ENCODE assay signal across 16 mouse cellular contexts in the genomic region with DNA sequence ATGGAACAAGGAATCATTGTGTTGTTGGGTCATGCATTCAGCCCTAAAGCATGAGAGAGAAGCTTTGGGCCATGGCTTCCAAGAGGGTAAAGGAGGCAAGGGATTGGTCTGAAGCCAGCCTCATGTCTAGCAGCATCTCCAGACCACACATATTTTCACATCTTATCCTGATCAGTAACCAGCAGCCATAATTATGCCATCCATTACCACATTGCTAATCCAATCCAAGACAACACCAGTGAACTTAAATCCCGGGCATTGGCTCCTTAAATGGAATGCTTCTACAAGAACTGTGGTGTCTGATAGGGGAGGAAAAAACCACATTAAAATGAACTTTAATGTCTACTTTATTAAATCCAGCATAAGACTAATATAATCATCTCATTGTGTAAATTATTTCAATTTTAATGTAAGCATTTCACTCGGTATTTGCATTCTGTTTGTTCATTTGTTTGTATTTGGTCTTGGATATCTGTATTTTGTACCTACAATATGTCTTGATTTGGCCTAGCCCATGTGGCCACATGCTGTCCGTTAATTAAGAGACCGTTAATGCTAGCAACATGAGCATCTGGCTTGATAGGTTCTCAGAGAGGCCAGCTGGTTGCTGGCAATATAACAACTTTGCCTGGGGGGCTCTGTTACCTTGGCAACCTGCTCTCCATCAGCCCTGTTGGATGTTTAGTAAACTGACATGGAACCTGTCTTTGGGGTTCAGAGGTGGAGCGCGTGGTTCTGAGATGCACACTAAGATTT. TPM values are rescaled to one million over a fixed set of nuclear protein-coding genes. Genes with fewer than 3 reads are reported as not detected.
DNase-seq lines count a peak whose midpoint lies in the region; ATAC-seq lines count a peak whose summit lies in the region.
"Had no signal": no experiment of that assay in that cellular context is flagged by ENCODE, and none has a peak within 500 bp of the region (broad histone marks: within the 10 kb centered on the region; RNA-seq: fewer than 3 reads in every experiment).

No protein-coding gene starts in this region.

- WGBS in midbrain, embryonic 14.5 days: 64% methylated on average over 6 of the region's 6 CpGs
- WGBS in midbrain, embryonic 16.5 days: 71% methylated on average over 6 of the region's 6 CpGs
- 85% methylated on average over 6 of the region's 6 CpGs for WGBS in hindbrain, embryonic 11.5 days
- 48% methylated on average over 6 of the region's 6 CpGs for WGBS in neural tube, embryonic 13.5 days

- H3K27me3 ChIP-seq in midbrain, embryonic 14.5 days (ENCODE audit: control insufficient read depth, insufficient read depth, low read length): no peaks in the 10 kb centered on the region
- no peaks in the 10 kb centered on the region for H3K27me3 ChIP-seq in midbrain, embryonic 16.5 days (ENCODE audit: control insufficient read depth, insufficient read depth, low read depth, low read length)
- no peaks in the 10 kb centered on the region for H3K27me3 ChIP-seq in hindbrain, embryonic 11.5 days (ENCODE audit: control insufficient read depth, insufficient read depth, low read length)
- H3K27me3 ChIP-seq in neural tube, embryonic 13.5 days: no peaks in the 10 kb centered on the region
- H3K27me3 ChIP-seq: kidney, embryonic 15.5 days; liver, embryonic 13.5 days; midbrain, embryonic 12.5 days had no signal

- no peak overlapping the region for H3K4me2 ChIP-seq in midbrain, embryonic 14.5 days (ENCODE audit: low read length)
- H3K4me2 ChIP-seq in midbrain, embryonic 16.5 days (ENCODE audit: low read length): no peak overlapping the region
- H3K4me2 ChIP-seq in hindbrain, embryonic 11.5 days (replicated peaks; ENCODE audit: low read depth, low read length): no peak overlapping the region
- H3K4me2 ChIP-seq in neural tube, embryonic 13.5 days: no peak overlapping the region
- H3K4me2 ChIP-seq: kidney, embryonic 15.5 days; liver, embryonic 13.5 days; midbrain, embryonic 12.5 days had no signal

- no peak overlapping the region for H3K27ac ChIP-seq in midbrain, embryonic 14.5 days (replicated peaks; ENCODE audit: low read depth, low read length)
- no peak overlapping the region for H3K27ac ChIP-seq in midbrain, embryonic 16.5 days (ENCODE audit: low read length)
- no peak overlapping the region for H3K27ac ChIP-seq in hindbrain, embryonic 11.5 days (ENCODE audit: low read depth, low read length)
- peak overlapping the region; percentile 64 for H3K27ac ChIP-seq in neural tube, embryonic 13.5 days (replicated peaks)
- H3K27ac ChIP-seq: kidney, embryonic 15.5 days; liver, embryonic 13.5 days had no signal

- H3K9me3 ChIP-seq in midbrain, embryonic 14.5 days (ENCODE audit: control insufficient read depth, low read length): no peaks in the 10 kb centered on the region
- H3K9me3 ChIP-seq in midbrain, embryonic 16.5 days (replicated peaks; ENCODE audit: control insufficient read depth, low read length, poor library complexity, severe bottlenecking): no peaks in the 10 kb centered on the region
- H3K9me3 ChIP-seq in hindbrain, embryonic 11.5 days (ENCODE audit: control insufficient read depth, low read length): no peaks in the 10 kb centered on the region
- H3K9me3 ChIP-seq in neural tube, embryonic 13.5 days: no peaks in the 10 kb centered on the region
- H3K9me3 ChIP-seq: kidney, embryonic 15.5 days; liver, embryonic 13.5 days; midbrain, embryonic 12.5 days had no signal

- no peak for ATAC-seq in midbrain, embryonic 14.5 days (ENCODE audit: low FRiP score, low TSS enrichment)
- ATAC-seq in midbrain, embryonic 16.5 days: no peak
- ATAC-seq in hindbrain, embryonic 11.5 days (ENCODE audit: low FRiP score): no peak
- ATAC-seq in neural tube, embryonic 13.5 days (ENCODE audit: low read depth): peak; percentile 77

- H3K9ac ChIP-seq in midbrain, embryonic 14.5 days (replicated peaks; ENCODE audit: low read length): no peak overlapping the region
- no peak overlapping the region for H3K9ac ChIP-seq in midbrain, embryonic 16.5 days (ENCODE audit: low read depth, low read length)
- H3K9ac ChIP-seq in hindbrain, embryonic 11.5 days (ENCODE audit: low read depth, low read length): no peak overlapping the region
- no peak overlapping the region for H3K9ac ChIP-seq in neural tube, embryonic 13.5 days
- H3K9ac ChIP-seq: kidney, embryonic 15.5 days; liver, embryonic 13.5 days; midbrain, embryonic 12.5 days had no signal

- peak; percentile 20 for DNase-seq in cerebellum, adult 9-11 months
- DNase-seq in cerebellum, adult 8-10 months: no peak
- peak; percentile 62 for DNase-seq in midbrain, embryonic 14.5 days
- DNase-seq in hindbrain, embryonic 11.5 days (ENCODE audit: low spot score): peak; percentile 47
- DNase-seq in kidney, adult 18-20 months: no peak
- no peak for DNase-seq in layer of hippocampus, adult 8-10 months (ENCODE audit: low spot score in 2 of 2)
- DNase-seq: layer of hippocampus, adult 9-11 months; liver, embryonic 13.5 days had no signal

- H3K36me3 ChIP-seq in midbrain, embryonic 14.5 days (ENCODE audit: control insufficient read depth, insufficient read depth, low read length): no peaks in the 10 kb centered on the region
- no peaks in the 10 kb centered on the region for H3K36me3 ChIP-seq in midbrain, embryonic 16.5 days (ENCODE audit: control insufficient read depth, insufficient read depth, low read length)
- H3K36me3 ChIP-seq in hindbrain, embryonic 11.5 days (ENCODE audit: control insufficient read depth, insufficient read depth, low read length): no peaks in the 10 kb centered on the region
- H3K36me3 ChIP-seq in neural tube, embryonic 13.5 days: no peaks in the 10 kb centered on the region
- H3K36me3 ChIP-seq: kidney, embryonic 15.5 days; liver, embryonic 13.5 days; midbrain, embryonic 12.5 days had no signal

- H3K4me1 ChIP-seq in midbrain, embryonic 14.5 days (ENCODE audit: control insufficient read depth, insufficient read depth, low read length): peaks cover 10% of the 10 kb centered on the region; the same call in 1 of the 2 replicates
- H3K4me1 ChIP-seq in midbrain, embryonic 16.5 days (ENCODE audit: control insufficient read depth, insufficient read depth, low read length): peaks cover 11% of the 10 kb centered on the region
- no peaks in the 10 kb centered on the region for H3K4me1 ChIP-seq in hindbrain, embryonic 11.5 days (replicated peaks; ENCODE audit: control insufficient read depth, insufficient read depth, low read length)
- H3K4me1 ChIP-seq in neural tube, embryonic 13.5 days (replicated peaks): peaks cover 36% of the 10 kb centered on the region

- no peak overlapping the region for H3K4me3 ChIP-seq in midbrain, embryonic 14.5 days (replicated peaks; ENCODE audit: low read depth, low read length)
- H3K4me3 ChIP-seq in midbrain, embryonic 16.5 days (ENCODE audit: low read depth, low read length): no peak overlapping the region
- H3K4me3 ChIP-seq in hindbrain, embryonic 11.5 days (ENCODE audit: low read depth, low read length): no peak overlapping the region
- no peak overlapping the region for H3K4me3 ChIP-seq in neural tube, embryonic 13.5 days
- H3K4me3 ChIP-seq: kidney, embryonic 15.5 days; liver, embryonic 13.5 days; midbrain, embryonic 12.5 days had no signal

RNA-seq across cellular contexts. Expression of a gene that starts 43.9 kb away (rescaled TPM):
- polyA plus RNA-seq in midbrain, embryonic 14.5 days (2014; fragmentation: Nextera tagmentation; extraction: Ambion mirVana): not detected in 2 replicates
- polyA plus RNA-seq in midbrain, embryonic 16.5 days (2015; fragmentation: Nextera tagmentation; extraction: Ambion mirVana): not detected in 2 replicates
- polyA plus RNA-seq in hindbrain, embryonic 11.5 days (2014; fragmentation: Nextera tagmentation; extraction: Ambion mirVana): 0.12 TPM in 1 of 2 replicates, not detected in the other
- polyA plus RNA-seq in neural tube, embryonic 13.5 days (2015; fragmentation: Nextera tagmentation; extraction: Ambion mirVana): not detected in 2 replicates
- under 1 TPM in 3 of 4 experiments, not detected in 1; 0.18 to 0.36 (median 0.26) TPM for total RNA-seq in layer of hippocampus, adult 8-10 months (2022)
- total RNA-seq: gastrocnemius, postnatal 10 days; left cerebral cortex, postnatal 25 days had no signal
- polyA plus RNA-seq: heart, embryonic 14.5 days; kidney, embryonic 15.5 days; liver, embryonic 13.5 days; midbrain, embryonic 12.5 days; neural tube, embryonic 14.5 days had no signal

Comparison
In these comparisons a context has a peak if more than half of its experiments do, and no peak if none do; other contexts are left out.
1. DNase-seq: peak in cerebellum, adult 9-11 months (single experiment), midbrain, embryonic 14.5 days (single experiment) and hindbrain, embryonic 11.5 days (single experiment); none in cerebellum, adult 8-10 months (single experiment), kidney, adult 18-20 months (single experiment) and layer of hippocampus, adult 8-10 months (0 of 2).